Comparison of ENCODE assay signal across 20 mouse cellular contexts in genomic region chr3:115971045-115971785, GRCm38 (mm10).
"Had no signal": no experiment of that assay in that cellular context is flagged by ENCODE, and none has a peak within 500 bp of the region (broad histone marks: within the 10 kb centered on the region; RNA-seq: fewer than 3 reads in every experiment).

No protein-coding gene starts in this region.

- H3K9me3 ChIP-seq: limb, embryonic 12.5 days; limb, embryonic 15.5 days; neural tube, embryonic 12.5 days; neural tube, embryonic 15.5 days had no signal

- DNase-seq: kidney, adult 18-20 months; kidney, adult 9 months; kidney, postnatal 14 days; kidney, postnatal 4 days; left cerebral cortex, postnatal 4 days; liver, postnatal 0 days; lung, embryonic 14.5 days; midbrain, embryonic 14.5 days; right cerebral cortex, postnatal 25 days; thymus, adult 2 months; thymus, postnatal 25 days had no signal

- H3K4me2 ChIP-seq: limb, embryonic 12.5 days; limb, embryonic 15.5 days; liver, embryonic 11.5 days; lung, embryonic 14.5 days; neural tube, embryonic 12.5 days; neural tube, embryonic 15.5 days had no signal

- H3K4me3 ChIP-seq: limb, embryonic 12.5 days; limb, embryonic 15.5 days; neural tube, embryonic 12.5 days; neural tube, embryonic 15.5 days had no signal

- H3K27ac ChIP-seq: limb, embryonic 12.5 days; limb, embryonic 15.5 days; liver, embryonic 14.5 days; macrophage; neural tube, embryonic 12.5 days; neural tube, embryonic 15.5 days; stomach, postnatal 0 days had no signal

- H3K9ac ChIP-seq: limb, embryonic 12.5 days; limb, embryonic 15.5 days; liver, embryonic 14.5 days; liver, postnatal 0 days; lung, embryonic 14.5 days; neural tube, embryonic 12.5 days; neural tube, embryonic 15.5 days had no signal

- H3K4me1 ChIP-seq: limb, embryonic 12.5 days; limb, embryonic 15.5 days; neural tube, embryonic 12.5 days; neural tube, embryonic 15.5 days had no signal

- H3K27me3 ChIP-seq: limb, embryonic 12.5 days; limb, embryonic 15.5 days; neural tube, embryonic 12.5 days; neural tube, embryonic 15.5 days had no signal

- ATAC-seq: liver, postnatal 0 days; lung, postnatal 0 days had no signal
